Mouse (Mus musculus) telencephalon, adult 2 months (tissue): Measurements from ENCODE around the gene Szrd1.
"Not testable (repeated sequence)": the region's sequence is repeated elsewhere in the genome, so short reads cannot be mapped to it uniquely, and the experiment has no call there.

Experiments used
- DNase-seq: peaks from one replicate; pipeline ENCODE4 v3.0.0-alpha.2; 2011; ENCODE audit warnings: low read depth, low spot score

Gene Szrd1

GRCm38 (mm10) chr4:141147112-141148008 lies 7.8 kb upstream of the Szrd1 start, which contains the start of gene Fbxo42:
Gene Fbxo42 (plus strand): TSS chr4:141147913.
- peak; percentile 70 for DNase-seq

GRCm38 (mm10) chr4:141146491-141147033 lies 7.0 kb upstream of the Szrd1 start:
- no peak for DNase-seq

DNA sequence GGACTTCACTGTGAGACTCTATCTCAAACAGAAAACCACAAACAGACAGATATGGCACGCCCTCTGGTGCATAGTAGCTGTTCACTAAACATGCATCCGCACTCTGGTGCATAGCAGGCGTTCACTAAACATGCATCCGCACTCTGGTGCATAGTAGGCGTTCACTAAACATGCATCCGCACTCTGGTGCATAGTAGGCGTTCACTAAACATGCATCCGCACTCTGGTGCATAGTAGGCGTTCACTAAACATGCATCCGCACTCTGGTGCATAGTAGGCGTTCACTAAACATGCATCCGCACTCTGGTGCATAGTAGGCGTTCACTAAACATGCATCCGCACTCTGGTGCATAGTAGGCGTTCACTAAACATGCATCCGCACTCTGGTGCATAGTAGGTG lies 5.5 kb upstream of the Szrd1 start:
- DNase-seq: not testable (repeated sequence)

- DNase-seq: no peak
Observed at GRCm38 (mm10) chr4:141142285-141142811, 2.8 kb upstream of the Szrd1 start.

DNA sequence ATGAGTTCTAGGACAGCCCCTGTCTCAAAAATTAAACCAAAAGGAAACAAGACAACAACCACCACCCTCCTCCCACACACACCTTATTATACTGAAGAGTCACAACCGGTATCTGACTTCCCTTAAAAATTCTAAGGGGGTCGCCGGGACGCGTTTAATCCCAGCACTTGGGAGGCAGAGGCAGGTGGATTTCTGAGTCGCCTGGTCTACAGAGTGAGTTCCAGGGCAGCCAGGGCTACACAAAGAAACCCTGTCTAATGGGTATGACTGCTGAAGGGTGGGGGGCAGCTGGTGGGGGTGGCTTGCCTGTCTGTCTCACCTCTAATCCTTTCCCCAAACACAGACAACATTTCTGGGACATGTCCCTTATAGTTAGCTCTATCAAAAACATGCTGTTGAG lies 1.4 kb upstream of the Szrd1 start:
- no peak for DNase-seq

DNA sequence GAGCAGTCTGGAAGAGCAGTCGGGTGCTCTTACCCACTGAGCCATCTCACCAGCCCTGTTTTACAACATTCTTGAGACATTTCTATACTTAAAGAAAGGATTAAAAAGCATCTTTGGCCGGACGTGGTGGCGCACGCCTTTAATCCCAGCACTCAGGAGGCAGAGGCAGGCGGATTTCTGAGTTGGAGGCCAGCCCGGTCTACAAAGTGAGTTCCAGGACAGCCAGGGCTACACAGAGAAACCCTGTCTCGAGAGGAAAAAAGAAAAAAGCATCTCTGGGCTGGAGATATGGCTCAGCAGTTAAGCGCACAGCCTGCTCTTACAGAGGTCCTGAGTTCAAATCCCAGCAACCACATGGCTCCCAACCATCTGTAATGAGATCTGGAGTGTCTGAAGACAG lies 779 bp upstream of the Szrd1 start:
- not testable (repeated sequence) for DNase-seq

DNA sequence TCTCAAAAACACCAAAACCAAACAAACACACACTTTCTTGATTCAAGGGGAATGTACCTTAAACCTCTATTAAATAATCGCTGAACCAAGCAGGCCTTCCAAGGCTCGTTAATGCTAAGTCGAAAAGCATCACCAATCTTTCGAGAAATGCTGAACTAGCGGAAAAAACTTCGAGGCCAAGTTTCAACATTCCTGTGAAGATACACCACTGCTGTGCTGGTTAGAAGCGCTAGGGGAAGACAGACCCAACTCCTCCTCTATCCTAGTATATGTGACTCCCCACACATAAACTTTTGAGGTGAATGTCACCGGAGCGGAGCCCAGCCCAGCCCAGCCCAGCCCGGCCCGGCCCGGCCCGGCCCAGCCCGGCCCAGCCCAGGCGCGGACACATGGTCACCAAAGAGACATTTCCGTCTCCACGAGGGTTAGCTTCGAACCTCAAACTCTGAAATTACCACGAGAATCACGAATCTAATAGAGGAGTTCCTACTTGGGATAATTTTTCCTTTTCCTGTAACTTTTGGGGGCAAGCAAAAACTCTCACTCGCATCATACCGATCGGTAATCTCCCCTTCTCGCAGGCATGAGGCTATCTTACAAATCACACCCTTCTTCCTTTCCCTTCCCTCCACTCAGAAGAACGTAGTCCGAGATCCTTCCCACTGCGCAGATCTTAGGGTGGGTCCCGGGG lies 1.0 kb downstream of the Szrd1 start:
- DNase-seq: no peak

DNA sequence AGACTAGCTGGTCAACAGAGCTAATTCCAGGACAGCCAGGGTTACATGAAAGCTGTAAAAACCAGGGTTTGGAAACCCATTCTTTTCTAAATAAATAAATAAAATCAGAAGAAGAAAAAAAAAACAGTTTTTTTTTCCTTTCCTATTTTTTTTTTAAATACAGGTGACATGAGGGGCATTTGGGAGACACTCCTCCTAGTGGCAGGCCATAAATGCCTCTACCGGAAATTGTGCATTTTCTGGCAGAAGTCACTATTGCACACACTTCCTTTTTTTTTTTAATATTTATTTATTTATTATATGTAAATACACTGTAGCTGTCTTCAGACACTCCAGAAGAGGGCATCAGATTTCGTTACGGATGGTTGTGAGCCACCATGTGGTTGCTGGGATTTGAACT lies 1.8 kb downstream of the Szrd1 start:
- DNase-seq: not testable (repeated sequence)

DNA sequence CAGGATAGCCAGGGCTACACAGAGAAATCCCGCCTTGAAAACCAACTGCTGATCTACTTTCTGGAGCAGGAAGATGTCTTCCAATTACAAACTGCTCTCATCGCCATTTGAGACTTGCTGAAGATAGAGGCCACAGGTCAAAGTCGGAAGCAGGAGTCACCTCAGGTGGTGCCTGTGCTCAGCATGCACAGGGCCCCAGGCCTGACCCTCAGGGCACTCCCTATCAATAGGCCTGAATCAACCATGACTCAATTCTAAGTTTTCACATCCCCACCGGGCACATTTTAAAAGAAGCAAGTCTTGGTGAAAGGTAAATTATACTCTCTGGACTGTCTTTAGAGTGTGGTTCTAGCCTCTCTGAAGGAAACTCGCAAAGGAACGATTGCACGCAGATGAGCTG lies 3.4 kb downstream of the Szrd1 start:
- DNase-seq: no peak

DNA sequence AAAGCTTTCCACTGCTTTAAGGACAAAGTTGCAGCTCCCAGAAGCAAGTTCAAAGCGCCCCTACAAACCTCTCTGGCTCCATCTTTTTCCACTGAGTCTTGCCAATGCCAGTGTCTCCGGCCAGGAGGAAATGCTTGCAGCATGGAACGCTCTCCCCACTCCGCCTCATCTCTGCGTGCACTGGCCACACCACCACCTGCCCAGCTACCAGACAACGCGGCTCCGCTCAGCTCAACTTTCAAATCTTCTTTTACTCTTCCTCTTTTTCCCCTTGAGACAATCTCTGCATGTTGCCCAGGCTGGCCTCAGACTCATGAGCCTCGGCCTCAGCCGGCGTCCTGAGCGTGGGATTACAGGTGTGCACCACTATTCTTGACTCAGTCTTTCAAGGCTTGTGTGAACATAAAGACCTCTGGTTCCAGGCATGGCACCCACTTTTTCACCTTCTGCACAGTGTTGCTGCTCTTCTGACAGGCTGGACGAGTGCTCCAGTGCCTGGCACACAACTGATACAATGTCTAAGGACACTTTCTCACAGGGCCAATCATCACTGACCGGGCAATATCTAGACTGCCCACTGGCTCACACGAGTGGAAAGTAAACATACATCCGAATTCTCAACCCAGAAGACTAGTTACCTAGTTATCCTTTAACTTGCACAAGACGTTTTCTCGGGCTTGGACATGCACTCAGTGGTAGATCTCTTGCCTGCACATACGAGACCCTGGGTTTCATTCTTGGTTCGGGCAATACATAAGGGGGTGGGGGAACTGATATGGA lies 4.6 kb downstream of the Szrd1 start:
- no peak for DNase-seq

DNA sequence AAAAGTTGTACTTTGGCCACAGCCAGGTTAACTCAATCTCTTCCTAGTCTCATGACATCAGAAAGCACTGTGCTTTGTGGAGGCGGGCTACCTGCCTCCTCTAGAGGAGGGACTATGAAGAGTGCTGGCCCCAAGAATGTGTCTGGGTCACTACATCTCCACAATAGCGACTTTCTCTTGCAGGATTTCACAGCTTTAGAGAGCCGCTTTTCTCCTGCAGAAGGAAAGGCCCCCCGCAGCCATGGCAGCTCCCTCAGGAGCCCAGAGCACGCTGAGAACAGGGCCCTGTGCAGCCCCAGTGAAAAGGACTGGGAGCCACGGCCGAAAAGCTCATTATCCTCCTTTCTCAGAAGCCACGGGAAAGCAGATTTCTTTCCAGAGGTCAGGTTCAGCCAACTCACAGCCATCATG lies 5.5 kb downstream of the Szrd1 start:
- DNase-seq: no peak

- DNase-seq: no peak
Observed at GRCm38 (mm10) chr4:141133227-141133626, 6.3 kb downstream of the Szrd1 start.

GRCm38 (mm10) chr4:141132191-141132590 lies 7.4 kb downstream of the Szrd1 start:
- no peak for DNase-seq

DNA sequence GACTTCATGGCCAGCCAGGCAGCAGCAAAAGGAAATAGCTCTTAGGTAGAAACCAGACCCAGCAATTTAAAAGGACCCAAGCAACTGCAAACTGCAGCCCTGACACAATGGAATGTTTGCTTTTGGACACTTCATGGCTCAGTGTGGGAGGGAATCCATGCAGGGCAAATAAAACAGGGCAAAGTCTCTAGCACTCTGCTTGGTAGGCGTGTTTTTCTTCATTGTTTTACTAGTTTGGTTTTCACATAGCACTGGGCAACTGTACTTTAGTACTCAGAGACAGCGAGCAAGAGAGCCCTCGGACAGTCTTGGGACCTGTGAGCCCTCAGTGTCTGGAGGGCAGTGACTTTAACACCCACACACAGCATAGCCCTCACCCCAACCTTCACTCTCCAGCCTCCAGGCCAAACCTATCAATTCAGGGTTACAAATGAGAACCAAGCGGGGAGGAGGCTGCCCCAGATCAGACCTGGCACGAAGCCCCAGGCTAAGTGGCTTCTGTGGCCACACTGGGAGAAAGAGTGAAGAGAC lies 8.0 kb downstream of the Szrd1 start:
- DNase-seq: no peak

DNA sequence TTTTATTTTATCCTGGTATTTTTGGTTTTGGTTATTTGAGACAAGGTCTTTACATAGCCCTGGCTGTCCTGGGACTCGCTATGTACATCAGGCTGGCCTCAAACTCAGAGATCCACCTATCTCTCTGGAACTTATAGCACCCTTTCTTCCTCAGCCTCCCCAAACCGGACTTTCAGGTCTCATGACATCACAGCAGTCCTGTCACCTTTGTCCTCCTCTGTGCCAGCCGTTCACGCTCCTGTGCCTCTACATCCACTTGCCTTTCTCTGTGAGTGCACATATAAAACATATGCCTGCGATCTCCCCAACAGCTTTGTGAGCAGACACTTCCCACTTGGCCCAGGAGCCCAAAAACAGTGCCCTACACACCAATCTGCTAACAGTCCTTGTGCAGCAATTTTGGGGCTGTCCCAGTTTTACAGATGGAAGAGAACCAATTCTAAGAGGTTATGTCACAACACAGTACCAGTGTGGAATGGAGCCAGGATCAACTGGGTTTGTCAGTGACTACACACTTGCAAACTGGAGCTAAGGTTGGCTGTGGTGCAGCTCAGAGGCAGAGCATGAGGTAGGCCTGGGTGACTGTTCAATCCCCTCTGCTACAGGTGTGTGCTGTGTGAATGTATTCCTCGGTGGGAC lies 8.8 kb downstream of the Szrd1 start:
- no peak for DNase-seq

DNA sequence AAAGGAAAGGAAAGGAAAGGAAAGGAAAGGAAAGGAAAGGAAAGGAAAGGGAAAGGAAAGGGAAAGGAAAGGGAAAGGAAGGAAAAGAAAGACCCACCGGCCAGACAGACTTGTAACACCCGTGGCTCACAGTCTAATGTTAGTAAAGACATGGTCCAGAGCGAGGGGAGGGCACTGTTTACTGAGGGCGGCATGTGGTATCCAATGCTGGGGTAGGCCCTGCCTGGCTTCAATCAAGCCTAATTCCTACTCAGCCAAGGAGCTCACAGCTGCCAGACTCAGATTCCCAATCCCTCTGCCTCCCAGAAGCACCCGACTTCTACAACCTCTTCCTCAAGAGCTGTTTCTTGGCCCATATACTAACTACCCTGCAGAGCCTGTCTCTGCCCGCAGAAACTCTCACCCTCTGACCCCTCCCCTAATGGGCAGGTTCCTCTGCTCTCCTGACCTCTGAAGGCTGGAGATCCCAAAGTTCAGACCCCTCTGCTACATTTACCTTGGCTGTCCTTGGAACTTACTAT lies 10.3 kb downstream of the Szrd1 start:
- DNase-seq: no peak

- DNase-seq: no peak
Observed at GRCm38 (mm10) chr4:141123065-141123464, 16.5 kb downstream of the Szrd1 start.

DNA sequence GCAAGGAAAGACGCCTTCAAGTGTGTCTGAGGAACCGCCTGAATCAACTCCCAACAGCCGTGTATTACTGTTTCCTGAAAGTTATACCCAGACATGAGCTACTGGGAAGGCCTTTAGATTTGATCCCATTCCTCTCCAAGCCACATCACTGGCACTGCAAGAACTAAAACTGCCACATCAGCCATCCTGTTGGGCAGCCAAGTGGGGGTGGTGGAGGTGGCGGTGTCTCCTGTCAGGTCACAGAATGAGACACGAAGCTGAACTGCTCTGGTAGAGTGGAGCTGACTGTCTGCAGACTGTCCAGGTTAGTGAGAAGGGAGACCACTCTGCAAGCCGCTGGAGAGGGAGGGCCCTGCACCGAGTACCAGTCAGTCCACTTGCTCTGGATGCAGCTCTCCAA lies 16.9 kb downstream of the Szrd1 start:
- no peak for DNase-seq

GRCm38 (mm10) chr4:141120700-141121099 lies 18.9 kb downstream of the Szrd1 start:
- DNase-seq: no peak

DNA sequence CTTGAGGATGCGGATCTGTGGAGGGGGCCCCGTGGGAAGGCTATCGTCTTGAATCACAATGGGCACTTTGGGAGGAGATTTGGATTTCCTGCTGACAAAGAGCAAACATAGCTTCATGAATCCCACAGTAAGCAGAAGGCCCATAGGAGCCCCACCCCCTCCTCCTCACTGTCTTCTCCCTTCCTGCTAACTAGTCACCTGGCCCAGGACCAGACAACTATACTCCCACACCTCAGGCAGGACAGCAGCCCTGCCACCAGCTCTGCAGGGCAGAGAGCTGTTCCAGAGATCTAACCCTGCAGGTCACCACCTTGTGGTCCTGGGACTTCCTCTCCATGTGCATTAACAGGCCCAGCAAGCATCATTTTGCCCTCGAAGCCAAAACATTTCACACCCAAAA lies 20.9 kb downstream of the Szrd1 start:
- DNase-seq: no peak

GRCm38 (mm10) chr4:141115398-141115797 lies 24.2 kb downstream of the Szrd1 start:
- DNase-seq: no peak
